21 mouse cellular contexts compared by ENCODE assay signal in genomic region chr7:24421648-24422047, GRCm38 (mm10). TPM values are rescaled to one million over a fixed set of nuclear protein-coding genes. Genes with fewer than 3 reads are reported as not detected.
DNase-seq lines count a peak whose midpoint lies in the region; ATAC-seq and TF ChIP-seq lines count a peak whose summit lies in the region.
"Had no signal": no experiment of that assay in that cellular context is flagged by ENCODE, and none has a peak within 500 bp of the region (broad histone marks: within the 10 kb centered on the region; RNA-seq: fewer than 3 reads in every experiment).

No protein-coding gene starts in this region.

- H3K9me3 ChIP-seq in hindbrain, embryonic 10.5 days, result no peaks in the 10 kb centered on the region
- H3K9me3 ChIP-seq in hindbrain, embryonic 12.5 days (replicated peaks), result no peaks in the 10 kb centered on the region
- H3K9me3 ChIP-seq in midbrain, embryonic 11.5 days (ENCODE audit: control insufficient read depth, low read length), result no peaks in the 10 kb centered on the region
- H3K9me3 ChIP-seq in midbrain, embryonic 15.5 days, result no peaks in the 10 kb centered on the region
- no peaks in the 10 kb centered on the region for H3K9me3 ChIP-seq in hindbrain, postnatal 0 days (ENCODE audit: low read length)
- no peaks in the 10 kb centered on the region for H3K9me3 ChIP-seq in limb, embryonic 10.5 days (replicated peaks)
- H3K9me3 ChIP-seq: embryonic facial prominence, embryonic 13.5 days; kidney, embryonic 15.5 days; liver, embryonic 13.5 days had no signal

- no peak for ATAC-seq in hindbrain, embryonic 12.5 days (ENCODE audit: low FRiP score)
- no peak; the same call in 1 of the 2 replicates for ATAC-seq in midbrain, embryonic 11.5 days (ENCODE audit: low FRiP score)
- ATAC-seq in midbrain, embryonic 15.5 days (replicated peaks), result no peak
- ATAC-seq in hindbrain, postnatal 0 days, result peak; percentile 14; the same call in 1 of the 2 replicates
- ATAC-seq: inflammation-experienced regulatory T-cells, adult 6 months had no signal

- 56% methylated on average over 7 of the region's 7 CpGs for WGBS in hindbrain, embryonic 10.5 days
- 58% methylated on average over 7 of the region's 7 CpGs for WGBS in hindbrain, embryonic 12.5 days
- WGBS in midbrain, embryonic 11.5 days, result 68% methylated on average over 7 of the region's 7 CpGs
- WGBS in midbrain, embryonic 15.5 days, result 54% methylated on average over 7 of the region's 7 CpGs
- 25% methylated on average over 7 of the region's 7 CpGs for WGBS in hindbrain, postnatal 0 days
- 83% methylated on average over 7 of the region's 7 CpGs for WGBS in limb, embryonic 10.5 days

- H3K4me1 ChIP-seq in hindbrain, embryonic 10.5 days (replicated peaks), result peaks cover 65% of the 10 kb centered on the region
- peaks cover 35% of the 10 kb centered on the region for H3K4me1 ChIP-seq in hindbrain, embryonic 12.5 days
- peaks cover 16% of the 10 kb centered on the region for H3K4me1 ChIP-seq in midbrain, embryonic 11.5 days (ENCODE audit: control insufficient read depth, insufficient read depth, low read length)
- 0 out of 2 replicates have a peak, but pooled peaks cover 5% of the 10 kb centered on the region for H3K4me1 ChIP-seq in midbrain, embryonic 15.5 days
- H3K4me1 ChIP-seq in hindbrain, postnatal 0 days (ENCODE audit: insufficient read depth, low read length), result no peaks in the 10 kb centered on the region
- H3K4me1 ChIP-seq in limb, embryonic 10.5 days, result peaks cover 7% of the 10 kb centered on the region
- H3K4me1 ChIP-seq: embryonic facial prominence, embryonic 13.5 days; liver, embryonic 13.5 days had no signal

- peaks cover 49% of the 10 kb centered on the region for H3K36me3 ChIP-seq in hindbrain, embryonic 10.5 days
- H3K36me3 ChIP-seq in hindbrain, embryonic 12.5 days, result peaks cover 22% of the 10 kb centered on the region; the same call in 1 of the 2 replicates
- H3K36me3 ChIP-seq in midbrain, embryonic 11.5 days (ENCODE audit: control insufficient read depth, insufficient read depth, low read length), result no peaks in the 10 kb centered on the region
- H3K36me3 ChIP-seq in midbrain, embryonic 15.5 days (replicated peaks), result 0 out of 2 replicates have a peak, but pooled peaks cover 6% of the 10 kb centered on the region
- 0 out of 2 replicates have a peak, but pooled peaks cover 8% of the 10 kb centered on the region for H3K36me3 ChIP-seq in hindbrain, postnatal 0 days (ENCODE audit: insufficient read depth, low read length)
- peaks cover 50% of the 10 kb centered on the region for H3K36me3 ChIP-seq in limb, embryonic 10.5 days

- H3K27me3 ChIP-seq in hindbrain, embryonic 10.5 days (ENCODE audit: insufficient read depth, poor library complexity, severe bottlenecking), result no peaks in the 10 kb centered on the region
- no peaks in the 10 kb centered on the region for H3K27me3 ChIP-seq in hindbrain, embryonic 12.5 days
- no peaks in the 10 kb centered on the region for H3K27me3 ChIP-seq in midbrain, embryonic 11.5 days (ENCODE audit: control insufficient read depth, insufficient read depth, low read length)
- H3K27me3 ChIP-seq in midbrain, embryonic 15.5 days (replicated peaks), result no peaks in the 10 kb centered on the region
- H3K27me3 ChIP-seq in hindbrain, postnatal 0 days (ENCODE audit: insufficient read depth, low read length), result no peaks in the 10 kb centered on the region
- no peaks in the 10 kb centered on the region for H3K27me3 ChIP-seq in limb, embryonic 10.5 days (ENCODE audit: low read depth, poor library complexity, severe bottlenecking)
- H3K27me3 ChIP-seq: embryonic facial prominence, embryonic 13.5 days; kidney, embryonic 15.5 days; liver, embryonic 13.5 days had no signal

- peak overlapping the region; percentile 85 for H3K27ac ChIP-seq in hindbrain, embryonic 10.5 days
- no peak overlapping the region for H3K27ac ChIP-seq in hindbrain, embryonic 12.5 days
- H3K27ac ChIP-seq in midbrain, embryonic 11.5 days (ENCODE audit: low read depth, low read length), result peak overlapping the region; percentile 36; the same call in 1 of the 2 replicates
- no peak overlapping the region; the same call in 1 of the 2 replicates for H3K27ac ChIP-seq in midbrain, embryonic 15.5 days
- H3K27ac ChIP-seq in hindbrain, postnatal 0 days, result peak overlapping the region; percentile 41
- no peak overlapping the region for H3K27ac ChIP-seq in limb, embryonic 10.5 days
- H3K27ac ChIP-seq: embryonic facial prominence, embryonic 13.5 days; heart, adult 2 months; kidney, embryonic 15.5 days; liver, embryonic 13.5 days had no signal

- H3K4me2 ChIP-seq in hindbrain, embryonic 12.5 days (replicated peaks), result no peak overlapping the region
- H3K4me2 ChIP-seq in midbrain, embryonic 11.5 days, result no peak overlapping the region
- H3K4me2 ChIP-seq in midbrain, embryonic 15.5 days, result no peak overlapping the region
- no peak overlapping the region for H3K4me2 ChIP-seq in hindbrain, postnatal 0 days (ENCODE audit: low read depth, low read length)
- H3K4me2 ChIP-seq: embryonic facial prominence, embryonic 13.5 days; kidney, embryonic 15.5 days; liver, embryonic 13.5 days had no signal

- TF ChIP-seq CTCF in hindbrain, postnatal 0 days (IDR thresholded peaks at IDR 0.05; ENCODE audit: low read depth), result peak; percentile 41

- peak; percentile 17 for DNase-seq in hindbrain, embryonic 10.5 days (ENCODE audit: low spot score)
- peak; percentile 80 for DNase-seq in midbrain, embryonic 11.5 days (ENCODE audit: low spot score, missing footprints)
- peak; percentile 28 for DNase-seq in hindbrain, postnatal 0 days (ENCODE audit: low spot score)
- no peak for DNase-seq in urinary bladder, postnatal 36 days (ENCODE audit: low spot score in 2 of 2)
- DNase-seq in limb, embryonic 10.5 days (ENCODE audit: low spot score), result no peak
- DNase-seq: adrenal gland, postnatal 36 days; gastrocnemius, postnatal 10 days; heart, adult 2 months; heart, postnatal 10 days; liver, embryonic 13.5 days; lung, postnatal 14 days; right cerebral cortex, adult 18-20 months; thymus, adult 18-20 months had no signal

- no peak overlapping the region for H3K4me3 ChIP-seq in hindbrain, embryonic 10.5 days
- H3K4me3 ChIP-seq in hindbrain, embryonic 12.5 days, result no peak overlapping the region
- H3K4me3 ChIP-seq in midbrain, embryonic 11.5 days (ENCODE audit: low read depth, low read length), result no peak overlapping the region
- no peak overlapping the region for H3K4me3 ChIP-seq in midbrain, embryonic 15.5 days
- H3K4me3 ChIP-seq in hindbrain, postnatal 0 days (ENCODE audit: low read length), result no peak overlapping the region
- no peak overlapping the region for H3K4me3 ChIP-seq in limb, embryonic 10.5 days
- H3K4me3 ChIP-seq: embryonic facial prominence, embryonic 13.5 days; heart, adult 2 months; kidney, embryonic 15.5 days; liver, embryonic 13.5 days had no signal

- H3K9ac ChIP-seq in hindbrain, embryonic 12.5 days, result no peak overlapping the region
- peak overlapping the region; percentile 30; the same call in 1 of the 2 replicates for H3K9ac ChIP-seq in midbrain, embryonic 11.5 days (ENCODE audit: low read length)
- H3K9ac ChIP-seq in midbrain, embryonic 15.5 days, result no peak overlapping the region
- H3K9ac ChIP-seq in hindbrain, postnatal 0 days (replicated peaks; ENCODE audit: low read length), result 0 out of 2 replicates have a peak overlapping the region, but pooled peaks have one; percentile 21
- H3K9ac ChIP-seq: embryonic facial prominence, embryonic 13.5 days; kidney, embryonic 15.5 days; liver, embryonic 13.5 days had no signal

RNA-seq across cellular contexts. Expression of gene Smg9, which starts 22.2 kb away (rescaled TPM):
- 27.4 and 32.7 TPM in 2 replicates for polyA plus RNA-seq in hindbrain, embryonic 10.5 days (2016; fragmentation: Nextera tagmentation; extraction: Ambion mirVana)
- 28.9 and 29.5 TPM in 2 replicates for polyA plus RNA-seq in hindbrain, embryonic 12.5 days (2016; fragmentation: Nextera tagmentation; extraction: Ambion mirVana)
- polyA plus RNA-seq in midbrain, embryonic 11.5 days (2014; fragmentation: Nextera tagmentation; extraction: Ambion mirVana), result 18.7 and 20.9 TPM in 2 replicates
- 38.4 and 40.3 TPM in 2 replicates for polyA plus RNA-seq in midbrain, embryonic 15.5 days (2015; fragmentation: Nextera tagmentation; extraction: Ambion mirVana)
- 34.5 and 52.3 TPM in 2 replicates for total RNA-seq in hindbrain, postnatal 0 days (2014; rRNA removed)
- 27.4 and 29.7 TPM in 2 replicates for polyA plus RNA-seq in hindbrain, postnatal 0 days (2015; fragmentation: Nextera tagmentation; extraction: Ambion mirVana)
- polyA plus RNA-seq in limb, embryonic 10.5 days (2016; fragmentation: Nextera tagmentation; extraction: Ambion mirVana), result 28.3 and 29.0 TPM in 2 replicates

RNA-seq across cellular contexts. Expression of gene Irgc1, which starts 30.4 kb away (rescaled TPM):
- polyA plus RNA-seq in hindbrain, embryonic 10.5 days (2016; fragmentation: Nextera tagmentation; extraction: Ambion mirVana), result not detected in 2 replicates
- polyA plus RNA-seq in hindbrain, embryonic 12.5 days (2016; fragmentation: Nextera tagmentation; extraction: Ambion mirVana), result not detected in 2 replicates
- polyA plus RNA-seq in midbrain, embryonic 11.5 days (2014; fragmentation: Nextera tagmentation; extraction: Ambion mirVana), result not detected in 2 replicates
- not detected in 2 replicates for polyA plus RNA-seq in midbrain, embryonic 15.5 days (2015; fragmentation: Nextera tagmentation; extraction: Ambion mirVana)
- total RNA-seq in hindbrain, postnatal 0 days (2014; rRNA removed), result not detected in 2 replicates
- not detected in 2 replicates for polyA plus RNA-seq in hindbrain, postnatal 0 days (2015; fragmentation: Nextera tagmentation; extraction: Ambion mirVana)
- polyA plus RNA-seq in limb, embryonic 10.5 days (2016; fragmentation: Nextera tagmentation; extraction: Ambion mirVana), result not detected in 2 replicates
- total RNA-seq: adrenal gland, postnatal 36 days; common myeloid progenitor, adult 5-6 weeks; ES-E14; heart, adult 2 months; heart, postnatal 10 days had no signal
- polyA plus RNA-seq: embryonic facial prominence, embryonic 13.5 days; inflammation-experienced regulatory T-cells, adult 6 months; kidney, embryonic 15.5 days; limb, embryonic 11.5 days; liver, embryonic 13.5 days had no signal

RNA-seq across cellular contexts. Expression of gene Plaur, which starts 40.6 kb away (rescaled TPM):
- 0.77 and 1.9 TPM in 2 replicates for polyA plus RNA-seq in hindbrain, embryonic 10.5 days (2016; fragmentation: Nextera tagmentation; extraction: Ambion mirVana)
- polyA plus RNA-seq in hindbrain, embryonic 12.5 days (2016; fragmentation: Nextera tagmentation; extraction: Ambion mirVana), result 0.59 and 0.95 TPM in 2 replicates
- polyA plus RNA-seq in midbrain, embryonic 11.5 days (2014; fragmentation: Nextera tagmentation; extraction: Ambion mirVana), result 0.86 and 1.4 TPM in 2 replicates
- polyA plus RNA-seq in midbrain, embryonic 15.5 days (2015; fragmentation: Nextera tagmentation; extraction: Ambion mirVana), result 1.6 and 1.9 TPM in 2 replicates
- total RNA-seq in hindbrain, postnatal 0 days (2014; rRNA removed), result 3.0 and 4.8 TPM in 2 replicates
- 1.3 and 1.4 TPM in 2 replicates for polyA plus RNA-seq in hindbrain, postnatal 0 days (2015; fragmentation: Nextera tagmentation; extraction: Ambion mirVana)
- polyA plus RNA-seq in limb, embryonic 10.5 days (2016; fragmentation: Nextera tagmentation; extraction: Ambion mirVana), result 2.2 and 2.5 TPM in 2 replicates

RNA-seq across cellular contexts. Expression of gene Kcnn4, which starts 51.6 kb away (rescaled TPM):
- 3.9 and 4.2 TPM in 2 replicates for polyA plus RNA-seq in hindbrain, embryonic 10.5 days (2016; fragmentation: Nextera tagmentation; extraction: Ambion mirVana)
- polyA plus RNA-seq in hindbrain, embryonic 12.5 days (2016; fragmentation: Nextera tagmentation; extraction: Ambion mirVana), result 2.1 and 2.4 TPM in 2 replicates
- 2.8 and 3.4 TPM in 2 replicates for polyA plus RNA-seq in midbrain, embryonic 11.5 days (2014; fragmentation: Nextera tagmentation; extraction: Ambion mirVana)
- 0.92 and 1.1 TPM in 2 replicates for polyA plus RNA-seq in midbrain, embryonic 15.5 days (2015; fragmentation: Nextera tagmentation; extraction: Ambion mirVana)
- total RNA-seq in hindbrain, postnatal 0 days (2014; rRNA removed), result 1.1 and 3.9 TPM in 2 replicates
- polyA plus RNA-seq in hindbrain, postnatal 0 days (2015; fragmentation: Nextera tagmentation; extraction: Ambion mirVana), result 1.2 and 1.9 TPM in 2 replicates
- polyA plus RNA-seq in limb, embryonic 10.5 days (2016; fragmentation: Nextera tagmentation; extraction: Ambion mirVana), result 3.6 and 4.0 TPM in 2 replicates

Comparison
In these comparisons a context has a peak if more than half of its experiments do, and no peak if none do; other contexts are left out.
1. H3K27ac ChIP-seq: peak in hindbrain, embryonic 10.5 days (single experiment), midbrain, embryonic 11.5 days (single experiment) and hindbrain, postnatal 0 days (single experiment); none in hindbrain, embryonic 12.5 days (single experiment), midbrain, embryonic 15.5 days (single experiment) and limb, embryonic 10.5 days (single experiment).
2. H3K9ac ChIP-seq: peak in midbrain, embryonic 11.5 days (single experiment) and hindbrain, postnatal 0 days (single experiment); none in hindbrain, embryonic 12.5 days (single experiment) and midbrain, embryonic 15.5 days (single experiment).
3. DNase-seq: peak in hindbrain, embryonic 10.5 days (single experiment), midbrain, embryonic 11.5 days (single experiment) and hindbrain, postnatal 0 days (single experiment); none in urinary bladder, postnatal 36 days (0 of 2) and limb, embryonic 10.5 days (single experiment).